Mouse (Mus musculus): Measurements from ENCODE around the gene 1700008O03Rik.

Gene 1700008O03Rik

DNA sequence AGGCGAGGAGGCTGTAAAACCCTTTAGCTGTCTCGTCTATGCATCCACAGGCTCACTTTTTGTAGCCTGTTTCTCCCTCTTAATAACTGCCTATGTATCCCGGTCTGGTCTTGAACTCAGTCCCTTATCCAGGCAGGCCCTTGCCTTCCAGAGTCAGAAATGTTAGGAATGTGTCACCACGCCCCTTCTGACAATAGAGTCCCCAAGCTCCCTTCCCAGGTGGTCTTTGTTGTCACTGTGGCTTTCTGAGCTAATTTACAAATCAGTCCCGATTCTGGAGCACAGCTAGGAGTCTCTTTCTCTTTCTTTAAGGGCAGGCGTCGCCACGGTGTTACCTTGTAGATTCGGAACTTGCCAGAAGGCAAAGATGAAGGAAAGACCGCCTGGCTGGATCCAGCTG, 10.4 kb downstream of the 1700008O03Rik start:
- DNase-seq, result no peak

DNA sequence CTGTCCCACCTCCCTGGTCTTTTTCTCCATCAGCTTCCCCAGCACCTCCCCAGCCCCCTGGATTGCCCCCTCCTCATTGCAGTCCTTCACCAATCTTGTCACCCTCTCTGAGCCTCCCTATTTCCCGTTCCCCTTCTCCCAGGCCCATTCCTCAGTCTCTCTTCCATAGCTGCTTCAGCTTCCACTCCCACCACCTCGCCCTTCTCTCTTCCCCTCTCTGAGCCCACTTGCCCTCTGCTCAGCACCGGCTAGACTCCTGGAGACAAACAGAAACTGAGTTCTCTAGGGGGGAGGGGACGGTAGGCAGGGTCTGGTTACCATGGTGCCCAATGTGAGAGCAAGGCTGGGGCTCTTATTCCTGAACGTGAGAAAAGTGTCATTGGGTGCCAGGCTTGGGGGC, 10.9 kb downstream of the 1700008O03Rik start:
- DNase-seq, result no peak

DNA sequence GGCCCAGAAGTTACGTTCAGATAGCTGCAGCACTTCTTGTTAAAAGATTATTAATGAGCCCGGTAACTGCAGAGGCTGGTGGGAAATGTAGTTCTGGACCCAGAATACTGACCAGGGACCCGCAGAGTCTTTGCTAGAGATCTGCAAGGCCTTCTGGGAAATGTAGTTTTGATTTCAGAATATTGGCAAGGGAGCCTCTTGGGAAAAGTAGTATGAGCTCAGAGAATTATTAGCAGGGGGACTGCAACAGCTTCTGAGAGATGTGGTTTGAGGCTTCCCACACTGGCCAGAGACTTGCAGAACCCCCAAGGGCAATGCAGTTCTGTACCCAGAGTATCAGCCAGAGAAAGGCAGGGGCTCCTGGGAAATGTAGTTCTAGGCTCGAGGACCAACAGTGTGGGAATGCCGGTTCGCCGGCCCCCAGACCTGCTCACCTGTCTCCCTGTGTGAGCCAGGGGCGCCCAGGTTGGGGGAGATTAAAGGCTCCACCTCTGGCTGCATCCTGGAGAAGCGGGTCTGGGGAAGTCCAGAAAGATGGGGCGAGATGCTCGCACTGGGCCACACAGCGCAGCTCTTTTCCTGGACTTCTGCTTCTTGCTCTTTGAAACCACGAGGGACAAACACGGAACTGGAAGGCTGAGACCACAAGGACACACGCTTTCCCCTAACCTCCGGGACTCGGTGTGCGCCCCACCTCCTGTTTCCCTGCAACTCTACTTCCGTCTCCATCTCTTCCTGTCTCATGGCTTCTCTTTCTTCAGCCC, 11.5 kb downstream of the 1700008O03Rik start:
- DNase-seq, result peak; percentile 69

DNA sequence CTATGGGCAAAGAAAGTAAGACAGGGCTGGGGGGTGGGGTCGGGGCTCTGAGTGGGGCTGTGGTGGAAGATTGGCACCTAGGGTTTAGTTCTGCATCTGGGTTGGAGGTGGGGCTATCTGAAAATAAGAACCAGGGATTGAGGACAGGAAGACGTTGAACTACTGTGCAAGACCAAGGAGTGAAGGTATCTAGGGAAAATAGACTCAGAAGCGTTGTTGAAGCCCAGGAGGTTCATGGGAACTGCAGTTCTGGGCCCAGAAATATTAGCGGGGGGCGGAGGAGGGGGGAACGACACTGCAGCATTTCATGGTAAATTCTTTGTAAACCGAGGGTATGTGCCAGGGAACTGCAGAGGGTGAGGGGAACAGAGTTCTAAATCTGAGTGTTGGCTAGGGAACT, 12.2 kb downstream of the 1700008O03Rik start:
- DNase-seq, result no peak

DNA sequence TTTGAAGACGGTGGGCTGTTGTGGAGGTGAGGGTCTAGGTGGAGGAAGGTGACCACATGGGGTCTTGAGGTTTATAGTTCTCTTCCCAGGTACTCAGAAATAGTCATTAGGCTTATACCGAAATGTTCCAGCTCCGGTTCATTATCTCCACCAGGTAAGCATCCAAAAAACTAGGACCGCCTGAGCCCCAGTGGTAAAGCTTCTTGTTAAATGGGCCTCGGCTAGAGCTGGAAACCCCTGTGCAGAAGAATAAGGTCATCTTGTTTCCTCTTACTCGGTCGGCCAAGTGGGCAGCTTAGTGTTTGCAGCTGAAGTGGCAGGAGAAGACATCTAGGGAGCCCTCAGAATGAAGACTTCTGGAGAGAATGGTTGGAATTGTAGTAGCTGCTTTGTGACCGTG, 12.9 kb downstream of the 1700008O03Rik start:
- no peak for DNase-seq

DNA sequence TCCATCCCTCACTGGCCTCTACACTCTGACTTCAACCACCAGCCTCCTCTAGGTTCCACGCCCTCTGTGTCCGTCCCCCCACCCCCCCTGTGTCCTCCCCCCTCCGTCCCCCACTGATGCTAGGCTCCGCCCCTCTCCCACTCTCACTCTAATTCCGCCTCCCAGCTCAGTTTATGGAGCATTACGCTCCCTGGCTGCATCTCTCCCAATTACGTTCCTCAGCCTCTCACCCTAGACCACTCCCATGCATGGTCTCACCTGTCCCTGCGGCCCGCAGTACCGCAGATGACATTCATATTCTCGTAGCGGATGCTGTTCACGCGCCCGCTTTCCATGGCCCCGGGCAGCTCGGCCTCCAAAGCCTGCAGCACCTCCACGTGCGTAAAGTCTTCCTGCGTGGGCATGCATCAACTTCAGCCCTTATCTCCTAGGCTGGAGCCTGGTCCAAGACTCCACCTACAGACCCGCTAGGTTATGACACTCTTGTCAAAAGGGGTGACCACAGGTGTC, 24.8 kb downstream of the 1700008O03Rik start:
- no peak for DNase-seq

GRCm38 (mm10) chr7:44359908-44360672, 25.5 kb downstream of the 1700008O03Rik start:
- DNase-seq, result peak; percentile 89

- no peak for DNase-seq
Observed at GRCm38 (mm10) chr7:44358886-44359654, 26.6 kb downstream of the 1700008O03Rik start.

DNA sequence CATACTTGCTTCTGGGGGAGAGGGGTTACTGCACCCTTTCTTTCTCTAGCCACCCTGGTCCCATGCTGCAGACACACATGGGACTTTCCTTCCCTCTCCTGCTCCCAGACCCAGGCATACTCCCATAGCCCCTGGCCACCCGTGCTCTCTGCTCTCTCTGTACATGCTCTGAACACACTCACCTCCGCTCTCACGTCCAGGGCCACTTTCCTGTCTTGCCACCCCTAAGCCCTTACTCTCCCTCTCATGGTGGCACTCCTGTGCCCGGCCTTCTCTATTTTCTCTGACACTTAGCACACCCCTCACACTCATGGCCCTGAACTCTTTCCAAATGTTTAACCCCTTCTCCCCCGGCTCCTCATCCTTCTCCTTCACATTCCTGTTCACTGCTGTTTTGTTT, 27.6 kb downstream of the 1700008O03Rik start:
- no peak for DNase-seq

DNA sequence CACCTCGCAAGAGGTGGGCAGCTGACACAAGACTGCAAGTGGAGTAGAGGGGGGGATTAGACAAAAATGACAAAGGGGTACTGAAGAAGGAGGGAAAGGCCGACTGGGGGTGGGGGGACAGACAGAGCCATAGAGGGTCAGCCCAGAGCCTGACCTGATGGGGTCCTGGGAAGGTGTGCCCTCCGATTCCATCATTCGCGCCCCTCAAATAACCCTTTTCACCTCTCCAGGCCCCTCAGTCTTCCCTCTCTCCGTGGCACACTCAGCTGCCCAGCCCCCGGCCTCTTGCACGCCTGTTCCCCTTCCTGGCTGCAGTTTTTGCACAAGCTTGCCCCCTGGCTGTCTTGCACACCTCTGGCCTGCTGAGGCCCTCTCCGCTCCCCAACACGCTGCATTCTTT, 28.1 kb downstream of the 1700008O03Rik start:
- DNase-seq, result no peak

DNA sequence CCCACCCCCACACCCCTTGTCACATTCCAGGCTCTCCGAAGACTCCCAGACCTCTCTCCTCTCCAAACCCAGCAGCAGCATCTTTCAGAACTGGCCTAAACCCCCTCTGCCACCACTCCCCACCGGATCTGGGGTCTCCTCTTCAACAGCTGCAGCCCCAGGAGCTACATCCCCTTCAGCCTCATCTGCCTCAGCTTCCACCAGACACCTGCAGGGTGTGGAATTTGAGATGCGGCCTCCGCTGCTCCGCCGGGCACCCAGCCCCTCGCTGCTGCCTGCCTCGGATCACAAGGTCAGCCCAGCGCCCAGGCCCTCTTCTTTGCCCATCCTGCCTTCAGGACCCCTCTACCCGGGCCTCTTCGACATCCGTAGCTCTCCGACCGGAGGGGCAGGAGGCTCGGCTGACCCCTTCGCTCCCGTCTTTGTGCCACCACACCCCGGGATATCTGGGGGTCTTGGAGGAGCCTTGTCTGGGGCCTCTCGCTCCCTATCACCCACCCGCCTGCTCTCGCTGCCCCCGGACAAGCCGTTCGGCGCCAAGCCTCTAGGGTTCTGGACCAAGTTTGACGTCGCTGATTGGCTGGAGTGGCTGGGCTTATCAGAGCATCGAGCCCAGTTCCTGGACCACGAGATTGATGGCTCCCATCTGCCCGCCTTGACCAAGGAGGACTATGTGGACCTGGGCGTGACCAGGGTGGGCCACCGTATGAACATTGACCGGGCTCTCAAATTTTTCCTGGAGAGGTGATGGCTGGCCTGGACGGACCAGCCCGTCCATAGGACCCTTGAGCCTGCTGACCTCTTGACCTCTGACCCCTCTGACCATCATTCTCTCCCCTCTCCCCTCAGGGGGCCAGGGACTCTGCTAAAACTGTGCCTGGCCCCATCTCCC, 28.8 kb downstream of the 1700008O03Rik start:
- DNase-seq, result no peak

DNA sequence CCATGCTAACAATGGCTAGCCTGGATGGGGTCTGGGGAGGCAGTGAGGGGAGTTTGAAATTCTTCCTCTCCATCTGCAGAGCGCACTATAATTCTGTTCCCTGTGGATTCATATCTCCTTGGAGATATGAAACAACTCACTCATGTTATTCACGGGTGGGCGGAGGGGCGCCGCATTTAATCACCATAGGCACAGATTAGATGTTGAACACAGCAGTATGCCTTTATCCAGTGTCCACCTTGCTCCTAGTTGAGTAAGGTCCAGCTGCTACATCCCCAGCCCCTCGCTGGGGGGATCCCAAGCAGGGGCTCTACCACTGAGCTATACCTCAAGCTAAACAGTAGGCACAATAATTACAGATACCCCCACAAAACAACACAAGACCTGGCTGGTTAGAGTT, 30.2 kb downstream of the 1700008O03Rik start:
- DNase-seq, result no peak

- DNase-seq, result no peak
Observed at GRCm38 (mm10) chr7:44353601-44354340, 31.8 kb downstream of the 1700008O03Rik start.

- no peak for DNase-seq
Observed at GRCm38 (mm10) chr7:44352750-44353600, 32.6 kb downstream of the 1700008O03Rik start.

GRCm38 (mm10) chr7:44351881-44352749, 33.5 kb downstream of the 1700008O03Rik start:
- DNase-seq, result no peak

DNA sequence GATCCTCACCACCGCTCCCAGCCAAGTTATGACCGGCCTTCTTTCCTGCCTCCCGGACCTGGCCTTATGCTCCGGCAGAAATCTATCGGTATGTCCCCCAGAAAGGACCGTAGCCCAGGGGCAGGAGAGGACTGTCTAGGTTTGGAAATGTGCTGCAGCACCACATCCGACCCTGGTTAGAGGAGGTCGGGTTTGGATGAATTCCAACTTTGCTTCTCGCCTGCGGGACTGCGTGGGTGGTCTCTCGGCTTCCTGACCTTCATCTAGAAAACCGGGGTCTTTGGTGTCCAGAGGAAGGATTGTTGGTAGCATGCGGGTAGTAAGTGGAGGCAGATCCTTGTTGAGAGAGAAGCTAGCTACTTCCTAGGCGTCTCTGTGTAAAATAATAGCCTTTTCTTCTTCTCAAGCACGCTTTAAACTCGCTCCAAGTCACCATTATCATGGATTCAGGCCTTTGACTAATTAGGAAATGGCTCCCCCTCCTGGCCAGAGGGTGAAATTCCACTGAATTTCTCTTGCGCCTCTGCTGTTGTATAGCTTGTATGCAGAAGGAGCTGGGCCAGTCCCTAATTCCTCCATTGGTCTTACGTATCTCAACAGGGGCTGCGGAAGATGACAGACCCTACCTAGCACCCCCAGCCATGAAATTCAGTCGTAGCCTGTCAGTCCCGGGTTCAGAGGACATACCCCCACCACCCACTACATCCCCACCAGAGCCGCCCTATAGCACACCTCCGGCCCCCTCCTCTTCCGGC, 34.5 kb downstream of the 1700008O03Rik start:
- peak; percentile 70 for DNase-seq

GRCm38 (mm10) chr7:44349043-44349442, 36.6 kb downstream of the 1700008O03Rik start:
- DNase-seq, result no peak

GRCm38 (mm10) chr7:44344622-44345021, 41.0 kb downstream of the 1700008O03Rik start:
- no peak for DNase-seq

Data from thymus, postnatal 25 days (tissue).